Mouse (Mus musculus) myocyte (in vitro differentiated cells): ENCODE data around the gene Tomt.

ENCODE experiments used
- MAX ChIP-seq: IDR thresholded peaks from one replicate; pipeline ENCODE4 v1.6.1; 2011; ENCODE audit warnings: low read depth, mild to moderate bottlenecking, control low read depth
- MYOD1 ChIP-seq, 3 experiments: IDR thresholded peaks; one replicate each; pipeline ENCODE4 v1.6.1; 2011; ENCODE audit warnings: control low read depth in 2 of 3, low read depth in 2 of 3, mild to moderate bottlenecking in 2 of 3, moderate library complexity in 1 of 3; ENCODE audit not compliant: insufficient read length in 2 of 3, control insufficient read depth in 1 of 3
- MYOG ChIP-seq, 3 experiments: IDR thresholded peaks; one replicate each; pipeline ENCODE4 v1.6.1; 2011; ENCODE audit warnings: control low read depth in 2 of 3, low read depth in 2 of 3, mild to moderate bottlenecking in 2 of 3; ENCODE audit not compliant: insufficient read length in 2 of 3, control insufficient read depth in 1 of 3, insufficient read depth in 1 of 3
- POLR2A ChIP-seq: IDR thresholded peaks from one replicate; pipeline ENCODE4 v1.6.1; 2011; ENCODE audit warnings: low read depth, mild to moderate bottlenecking, control low read depth, moderate library complexity; ENCODE audit not compliant: insufficient read length
- POLR2AphosphoS2 ChIP-seq: IDR thresholded peaks from one replicate; pipeline ENCODE4 v1.6.1; 2011; ENCODE audit warnings: low read depth, control low read depth; ENCODE audit not compliant: insufficient read length
- REST ChIP-seq: IDR thresholded peaks from one replicate; pipeline ENCODE4 v1.6.1; 2011; ENCODE audit warnings: mild to moderate bottlenecking, control low read depth, moderate library complexity; ENCODE audit not compliant: insufficient read depth, insufficient read length
- SRF ChIP-seq: IDR thresholded peaks from one replicate; pipeline ENCODE4 v1.6.1; 2011; ENCODE audit warnings: low read depth; ENCODE audit not compliant: control insufficient read depth, insufficient read length
- TCF3 ChIP-seq: IDR thresholded peaks from one replicate; pipeline ENCODE4 v1.6.1; 2011; ENCODE audit warnings: low read depth, control low read depth; ENCODE audit not compliant: insufficient read length
- USF1 ChIP-seq: IDR thresholded peaks from one replicate; pipeline ENCODE4 v1.6.1; 2011; ENCODE audit warnings: low read depth, mild to moderate bottlenecking, control low read depth, moderate library complexity

DNA sequence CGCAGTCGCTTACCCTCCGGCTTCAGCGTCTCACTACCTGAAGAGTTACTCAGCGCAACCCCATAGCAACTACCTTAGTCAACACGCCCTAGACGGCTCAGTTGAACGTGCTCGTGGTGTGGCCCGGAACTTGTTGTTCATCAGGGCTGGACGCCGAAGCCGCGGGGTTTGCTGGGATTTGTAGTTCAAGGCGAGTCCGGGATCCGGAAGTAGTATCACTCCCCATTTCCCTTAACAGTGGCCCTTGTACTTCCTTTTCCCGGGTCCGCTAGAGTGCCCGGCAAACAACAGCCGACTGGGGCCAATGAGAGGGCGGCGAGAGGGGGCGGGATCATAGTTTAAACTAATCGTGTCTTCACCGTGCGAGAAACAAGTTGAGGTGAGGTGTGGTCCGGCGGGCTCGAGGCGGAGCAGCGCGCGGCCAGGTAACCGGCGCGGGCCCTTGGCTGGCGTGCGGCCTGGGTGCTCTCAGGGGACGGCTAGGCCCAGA lies 27.6 kb upstream of the Tomt start, which contains the start of the genes Lrrc51 and Numa1:
- TF ChIP-seq POLR2A: peak; percentile 64
- TF ChIP-seq SRF: no peak
- TF ChIP-seq MYOG (IDR thresholded peaks at IDR 0.05; ENCODE audit: control insufficient read depth in 1 of 3, insufficient read depth in 1 of 3, insufficient read length in 2 of 3, low read depth in 2 of 3): no peak
- TF ChIP-seq USF1: no peak
- peak; percentile 66 for TF ChIP-seq POLR2AphosphoS2
- no peak for TF ChIP-seq REST
- TF ChIP-seq TCF3: no peak
- no peak for TF ChIP-seq MYOD1 (IDR thresholded peaks at IDR 0.05; ENCODE audit: control insufficient read depth in 1 of 3, insufficient read length in 2 of 3, low read depth in 2 of 3)
- no peak for TF ChIP-seq MAX
